Mouse (Mus musculus) heart, embryonic 11.5 days (tissue): ENCODE data around the gene Fam184a. TPM values are rescaled to one million over a fixed set of nuclear protein-coding genes. Genes with fewer than 3 reads are reported as not detected.

Experiments
- ATAC-seq: fragments of 200-750 bp; cut with Nextera tagmentation; replicated peaks from 2 replicates; pipeline ENCODE4 v1.8.0; 2017; ENCODE audit warnings: moderate library complexity; ENCODE audit not compliant: insufficient number of reproducible peaks, low FRiP score, low TSS enrichment
- H3K27ac ChIP-seq: fragments of 300-500 bp; sonication (generic); 2 replicates; pipeline ENCODE4 v1.5.1; 2014; ENCODE audit warnings: mild to moderate bottlenecking, low read depth, low read length
- H3K27me3 ChIP-seq: fragments of 300-500 bp; sonication (generic); 2 replicates; pipeline ENCODE4 v1.6.1; 2014; ENCODE audit warnings: mild to moderate bottlenecking, low read length, mixed read lengths; ENCODE audit not compliant: control insufficient read depth, insufficient read depth
- H3K36me3 ChIP-seq: fragments of 300-500 bp; sonication (generic); 2 replicates; pipeline ENCODE4 v1.6.1; 2014; ENCODE audit warnings: mild to moderate bottlenecking, low read length, moderate library complexity, mixed read lengths; ENCODE audit not compliant: control insufficient read depth, insufficient read depth
- H3K4me1 ChIP-seq: fragments of 300-500 bp; sonication (generic); 2 replicates; pipeline ENCODE4 v1.6.1; 2014; ENCODE audit warnings: low read length; ENCODE audit not compliant: control insufficient read depth, insufficient read depth
- H3K4me2 ChIP-seq: fragments of 300-500 bp; sonication (generic); 2 replicates; pipeline ENCODE4 v1.6.1; 2014; ENCODE audit warnings: mild to moderate bottlenecking, moderate library complexity
- H3K4me3 ChIP-seq: fragments of 300-500 bp; sonication (generic); 2 replicates; pipeline ENCODE4 v1.5.1; 2014; ENCODE audit warnings: low read depth, low read length
- H3K9ac ChIP-seq: fragments of 300-500 bp; sonication (generic); 2 replicates; pipeline ENCODE4 v1.6.1; 2014; ENCODE audit warnings: mild to moderate bottlenecking, low read depth, low read length, moderate library complexity
- H3K9me3 ChIP-seq: fragments of 300-500 bp; sonication (generic); replicated peaks from 2 replicates; pipeline ENCODE4 v1.6.1; 2016; ENCODE audit warnings: low read length; ENCODE audit not compliant: control insufficient read depth
- WGBS: fragments of 180-500 bp; shearing (Covaris S2); extraction: QIAGEN DNeasy Blood & Tissue Kit; methylation state at CpG from one replicate; pipeline ENCODE4 v1.1.7; 2014; ENCODE audit not compliant: insufficient replicate concordance; 5-methylcytosine and 5-hydroxymethylcytosine counted together
- polyA plus RNA-seq: library from polyadenylated mRNA; unstranded; fragments of >200 nt; fragmentation: Nextera tagmentation; extraction: Ambion mirVana; gene quantifications from 2 replicates; pipeline ENCODE4 v1.2.1, GENCODE M21; 2014

The Fam184a gene
- polyA plus RNA-seq, 1 experiment from 2014 or later: 3.1 TPM

DNA sequence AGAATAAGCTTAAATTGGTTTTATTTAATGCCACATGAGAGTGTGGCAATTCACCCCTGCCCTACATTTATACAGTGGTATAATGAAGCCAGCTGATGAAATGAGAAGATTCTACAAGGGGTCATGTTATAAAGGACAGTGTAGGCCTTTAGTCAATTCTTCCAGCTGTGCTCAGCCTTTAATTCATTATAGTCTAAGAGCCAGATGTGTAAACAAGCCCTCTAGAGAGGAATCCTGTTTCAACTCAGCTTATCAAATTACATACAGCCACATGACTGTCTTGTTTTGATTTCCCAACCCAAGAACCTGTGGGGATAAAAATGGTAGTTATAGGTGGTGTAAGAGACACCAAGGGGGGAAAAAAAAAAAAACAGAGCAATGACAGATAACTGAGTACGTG, 22.0 kb downstream of the Fam184a start:
- H3K4me3 ChIP-seq: no peak overlapping the region
- H3K9me3 ChIP-seq: no peaks in the 10 kb centered on the region
- no peak overlapping the region for H3K9ac ChIP-seq
- H3K27ac ChIP-seq: no peak overlapping the region
- no peak for ATAC-seq
- 11% methylated on average over 1 of the region's 1 CpGs for WGBS
- H3K4me2 ChIP-seq: no peak overlapping the region
- no peaks in the 10 kb centered on the region for H3K36me3 ChIP-seq
- no peaks in the 10 kb centered on the region for H3K27me3 ChIP-seq
- H3K4me1 ChIP-seq: no peaks in the 10 kb centered on the region

DNA sequence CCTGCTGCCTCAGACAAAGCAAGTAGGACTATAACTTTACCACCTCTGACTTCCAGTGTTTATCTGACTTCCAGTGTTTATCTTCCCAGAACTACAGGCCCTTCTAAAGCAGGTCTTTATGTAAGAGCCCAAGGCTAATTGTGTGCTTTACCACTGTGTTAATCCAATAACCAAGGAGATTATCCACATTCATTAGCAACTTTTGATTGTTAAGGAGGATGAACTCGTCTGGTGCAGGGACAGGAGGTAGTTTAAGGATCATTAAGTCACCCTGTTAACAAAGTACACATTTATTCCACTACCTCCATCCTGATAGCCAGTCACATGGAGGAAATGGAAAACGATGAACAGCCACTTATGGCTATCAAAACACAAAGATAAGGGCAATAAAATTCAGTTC, 25.6 kb downstream of the Fam184a start:
- Histone ChIP-seq H3K4me3 (no peak overlapping the region), H3K27ac (no peak overlapping the region), H3K27me3 (no peaks in the 10 kb centered on the region), H3K4me1 (no peaks in the 10 kb centered on the region), H3K9me3 (no peaks in the 10 kb centered on the region; the same call in 1 of the 2 replicates), H3K9ac (no peak overlapping the region), H3K4me2 (no peak overlapping the region), H3K36me3 (no peaks in the 10 kb centered on the region)
- ATAC-seq: no peak
- WGBS: 33% methylated on average over 2 of the region's 2 CpGs

DNA sequence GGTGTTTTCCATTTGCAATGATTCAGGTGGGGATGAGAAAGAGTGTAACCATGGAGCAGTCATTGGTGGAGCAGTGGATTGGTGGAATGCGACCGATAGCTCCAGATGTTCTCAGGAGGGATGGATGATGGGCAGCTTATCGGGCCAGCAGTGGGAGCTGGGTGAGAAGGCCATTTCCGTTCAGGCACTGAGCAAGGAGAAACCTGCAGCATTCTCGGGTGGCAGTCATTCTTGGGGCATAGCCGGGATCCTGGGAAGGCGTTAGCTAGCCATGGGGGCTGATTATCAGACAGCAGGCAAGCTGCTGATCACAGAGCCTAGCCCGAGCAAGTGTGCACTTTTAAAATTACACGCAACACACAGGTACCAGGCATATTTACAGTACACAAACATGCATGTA, 46.4 kb downstream of the Fam184a start:
- Histone ChIP-seq H3K27ac (no peak overlapping the region), H3K27me3 (no peaks in the 10 kb centered on the region), H3K9me3 (no peaks in the 10 kb centered on the region), H3K4me2 (no peak overlapping the region), H3K4me3 (no peak overlapping the region), H3K9ac (no peak overlapping the region), H3K4me1 (no peaks in the 10 kb centered on the region), H3K36me3 (no peaks in the 10 kb centered on the region)
- ATAC-seq: no peak
- WGBS: 87% methylated on average over 9 of the region's 9 CpGs

DNA sequence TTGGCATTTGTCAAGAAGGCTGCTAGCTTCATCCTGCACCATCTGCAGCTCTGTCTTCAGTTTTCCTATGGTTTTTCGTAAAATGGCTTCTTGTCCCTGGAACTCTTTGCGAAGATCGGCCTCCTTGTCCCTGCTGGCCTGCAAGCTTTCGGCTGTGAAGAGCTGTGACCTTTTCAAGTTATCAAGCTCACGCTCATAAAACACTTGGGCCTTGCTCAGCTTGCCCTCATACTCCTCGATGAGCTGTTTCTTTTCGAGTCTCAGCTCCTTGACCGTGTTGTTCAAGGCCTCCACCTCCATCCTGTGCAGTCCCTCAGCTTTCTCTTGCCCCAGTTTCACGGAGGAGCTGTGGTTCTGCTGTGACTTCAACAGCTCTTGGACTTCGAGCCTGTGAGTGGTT, 52.4 kb downstream of the Fam184a start:
- H3K4me2 ChIP-seq: no peak overlapping the region
- H3K27ac ChIP-seq: no peak overlapping the region
- no peaks in the 10 kb centered on the region for H3K27me3 ChIP-seq
- H3K9ac ChIP-seq: no peak overlapping the region
- H3K36me3 ChIP-seq: no peaks in the 10 kb centered on the region
- H3K9me3 ChIP-seq: no peaks in the 10 kb centered on the region
- H3K4me1 ChIP-seq: no peaks in the 10 kb centered on the region
- WGBS: 80% methylated on average over 10 of the region's 10 CpGs
- H3K4me3 ChIP-seq: no peak overlapping the region
- no peak for ATAC-seq

DNA sequence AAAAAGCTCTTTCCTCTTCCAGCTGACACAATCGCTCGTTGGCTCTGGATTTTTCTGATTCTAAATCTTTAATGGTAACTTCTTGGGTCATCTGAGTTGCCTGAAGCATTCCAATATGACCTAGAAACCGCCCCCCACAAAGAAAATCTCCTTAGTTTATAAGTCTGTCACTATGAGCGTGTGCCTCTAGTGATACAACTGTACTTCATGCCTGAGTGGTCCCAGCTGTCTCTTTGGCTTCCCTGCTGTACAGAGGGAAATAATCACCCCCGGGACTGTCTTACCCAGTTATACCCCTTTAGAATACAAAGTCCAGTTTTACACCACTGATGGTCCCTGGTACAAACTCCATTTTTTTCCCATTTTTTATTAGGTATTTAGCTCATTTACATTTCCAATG, 56.2 kb downstream of the Fam184a start:
- no peaks in the 10 kb centered on the region for H3K4me1 ChIP-seq
- no peak overlapping the region for H3K9ac ChIP-seq
- H3K4me3 ChIP-seq: no peak overlapping the region
- H3K4me2 ChIP-seq: no peak overlapping the region
- ATAC-seq: no peak
- H3K36me3 ChIP-seq: no peaks in the 10 kb centered on the region
- no peaks in the 10 kb centered on the region for H3K27me3 ChIP-seq
- H3K9me3 ChIP-seq: no peaks in the 10 kb centered on the region
- WGBS: 76% methylated on average over 5 of the region's 5 CpGs
- H3K27ac ChIP-seq: no peak overlapping the region

DNA sequence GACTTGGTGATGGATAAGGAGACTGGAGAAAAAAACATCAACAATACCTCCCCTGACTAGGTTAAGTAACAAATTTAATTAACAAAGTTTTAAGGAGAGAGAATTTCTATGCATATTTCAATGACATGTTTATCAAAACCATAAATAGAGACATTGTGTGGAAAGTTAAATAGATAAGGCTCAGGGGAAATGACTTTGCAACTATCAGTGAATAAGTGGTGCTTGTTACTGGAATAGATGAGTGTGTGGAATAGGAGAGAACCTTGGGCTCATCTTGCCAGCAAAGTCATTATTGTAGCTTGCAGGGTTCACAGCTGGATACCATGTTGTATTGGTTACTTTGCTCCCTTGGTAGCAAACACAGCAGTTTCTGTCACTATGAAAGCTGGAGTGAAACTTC, 59.7 kb downstream of the Fam184a start:
- Histone ChIP-seq H3K4me3 (no peak overlapping the region), H3K27ac (no peak overlapping the region), H3K36me3 (no peaks in the 10 kb centered on the region), H3K9ac (no peak overlapping the region), H3K9me3 (no peaks in the 10 kb centered on the region), H3K4me1 (no peaks in the 10 kb centered on the region), H3K27me3 (no peaks in the 10 kb centered on the region), H3K4me2 (no peak overlapping the region)
- ATAC-seq: no peak

DNA sequence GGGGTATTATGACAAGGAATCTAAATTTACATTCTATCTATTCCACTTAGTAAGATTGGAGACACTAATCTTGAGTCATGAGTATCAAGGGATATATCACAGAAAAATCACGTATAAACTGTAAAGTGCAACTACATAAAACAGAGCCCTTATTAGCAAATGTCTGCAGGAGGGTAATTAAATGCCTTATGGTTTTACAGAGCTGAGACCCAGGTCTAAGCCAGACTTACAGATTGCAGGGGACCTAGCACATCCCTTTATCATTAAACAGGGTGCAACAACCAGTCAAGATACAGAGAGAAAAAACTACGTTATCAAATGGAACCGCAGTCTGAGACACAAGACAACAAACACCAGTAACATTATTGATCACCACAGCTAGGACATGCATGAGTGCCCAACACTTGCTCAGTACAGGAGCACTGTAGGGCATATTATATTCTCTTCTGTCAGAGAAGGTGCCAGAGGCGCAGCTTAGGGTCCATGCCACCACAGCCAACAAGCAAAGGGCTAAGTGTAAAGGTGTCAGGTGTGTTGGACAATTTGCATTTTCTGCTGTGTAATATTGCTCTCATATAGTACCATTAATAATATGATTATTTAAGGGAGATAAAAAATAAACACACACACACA, 61.9 kb downstream of the Fam184a start:
- no peaks in the 10 kb centered on the region for H3K36me3 ChIP-seq
- H3K27ac ChIP-seq: no peak overlapping the region
- no peaks in the 10 kb centered on the region for H3K9me3 ChIP-seq
- no peak for ATAC-seq
- H3K4me2 ChIP-seq: no peak overlapping the region
- WGBS: 73% methylated on average over 4 of the region's 4 CpGs
- no peak overlapping the region for H3K4me3 ChIP-seq
- H3K27me3 ChIP-seq: no peaks in the 10 kb centered on the region
- no peak overlapping the region for H3K9ac ChIP-seq
- H3K4me1 ChIP-seq: no peaks in the 10 kb centered on the region

DNA sequence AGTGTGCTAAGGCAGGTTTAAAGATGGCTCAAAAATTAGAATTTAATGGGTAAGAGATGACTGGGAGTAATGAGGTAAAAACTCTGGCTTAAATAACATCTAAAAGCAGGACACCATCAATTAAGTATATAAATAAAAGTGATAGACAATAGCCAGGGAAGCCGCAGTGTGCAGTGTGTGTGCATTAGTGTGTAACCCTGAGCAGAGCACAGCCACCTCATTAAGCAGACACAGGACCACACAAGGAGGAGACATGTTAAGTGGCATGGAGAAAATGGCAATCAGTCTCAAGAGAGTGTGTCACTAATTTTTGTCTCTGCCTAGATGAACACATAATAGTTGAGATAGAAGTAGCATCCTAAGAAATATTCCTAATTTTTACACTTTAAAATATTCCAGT, 62.4 kb downstream of the Fam184a start:
- Histone ChIP-seq H3K4me3 (no peak overlapping the region), H3K9me3 (no peaks in the 10 kb centered on the region), H3K4me2 (no peak overlapping the region), H3K4me1 (no peaks in the 10 kb centered on the region), H3K27ac (no peak overlapping the region), H3K27me3 (no peaks in the 10 kb centered on the region), H3K9ac (no peak overlapping the region), H3K36me3 (no peaks in the 10 kb centered on the region)
- WGBS: 70% methylated on average over 1 of the region's 1 CpGs
- ATAC-seq: no peak

DNA sequence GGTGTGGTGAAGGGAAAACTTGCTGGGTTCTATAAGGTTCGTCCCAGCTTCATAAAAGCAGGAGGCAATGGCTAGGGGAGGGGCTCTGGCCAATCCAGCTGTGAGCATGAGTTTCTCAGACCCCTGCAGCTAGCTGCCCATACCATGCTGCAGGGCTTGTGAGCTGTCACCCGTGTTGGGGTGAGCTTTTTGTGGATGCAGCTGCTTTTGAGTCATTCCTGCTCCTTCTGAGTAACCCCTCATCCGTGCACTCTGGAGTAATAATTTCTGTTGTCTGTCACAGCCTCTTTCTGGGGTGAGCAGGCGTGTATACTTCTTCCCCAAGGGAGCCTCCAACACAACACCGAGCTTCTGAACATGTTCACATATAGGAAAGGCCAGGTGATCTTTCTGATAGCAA, 63.0 kb downstream of the Fam184a start:
- Histone ChIP-seq H3K4me2 (no peak overlapping the region), H3K9ac (no peak overlapping the region), H3K4me1 (no peaks in the 10 kb centered on the region), H3K36me3 (no peaks in the 10 kb centered on the region), H3K4me3 (no peak overlapping the region), H3K27me3 (no peaks in the 10 kb centered on the region), H3K27ac (no peak overlapping the region), H3K9me3 (no peaks in the 10 kb centered on the region)
- no peak for ATAC-seq
- 61% methylated on average over 5 of the region's 5 CpGs for WGBS
